Mouse (Mus musculus) lung, embryonic 14.5 days (tissue): Measurements from ENCODE around the gene Cyp26a1. TPM values are rescaled to one million over a fixed set of nuclear protein-coding genes. Genes with fewer than 3 reads are reported as not detected.
A peak's percentile ranks its signal among the peaks of the same experiment; 100 is the strongest.

ENCODE experiments used
- ATAC-seq: fragments of 200-750 bp; cut with Nextera tagmentation; 2 replicates; pipeline ENCODE4 v1.8.0; 2017; ENCODE audit warnings: mild to moderate bottlenecking, moderate TSS enrichment, moderate library complexity; ENCODE audit not compliant: insufficient read depth
- DNase-seq: peaks from one replicate; pipeline ENCODE4 v3.0.0-alpha.2; 2015
- H3K27ac ChIP-seq: fragments of 300-500 bp; sonication (generic); 2 replicates; pipeline ENCODE4 v1.5.1; 2014; ENCODE audit warnings: low read depth, mild to moderate bottlenecking, moderate library complexity
- H3K27me3 ChIP-seq: fragments of 300-500 bp; sonication (generic); 2 replicates; pipeline ENCODE4 v1.6.1; 2014; ENCODE audit warnings: low read length, control low read depth; ENCODE audit not compliant: insufficient read depth
- H3K36me3 ChIP-seq: fragments of 300-500 bp; sonication (generic); 2 replicates; pipeline ENCODE4 v1.6.1; 2014; ENCODE audit warnings: control low read depth; ENCODE audit not compliant: insufficient read depth
- H3K4me1 ChIP-seq: fragments of 300-500 bp; sonication (generic); 2 replicates; pipeline ENCODE4 v1.6.1; 2014; ENCODE audit warnings: antibody characterized with exemption, control low read depth; ENCODE audit not compliant: insufficient read depth
- H3K4me2 ChIP-seq: fragments of 300-500 bp; sonication (generic); 2 replicates; pipeline ENCODE4 v1.6.1; 2014; ENCODE audit warnings: mild to moderate bottlenecking
- H3K4me3 ChIP-seq: fragments of 300-500 bp; sonication (generic); 2 replicates; pipeline ENCODE4 v1.5.1; 2014; ENCODE audit warnings: low read depth, low read length
- H3K9ac ChIP-seq: fragments of 300-500 bp; sonication (generic); 2 replicates; pipeline ENCODE4 v1.6.1; 2014
- H3K9me3 ChIP-seq: fragments of 300-500 bp; sonication (generic); 2 replicates; pipeline ENCODE4 v1.6.1; 2016; ENCODE audit warnings: low read depth, low read length, control low read depth
- CTCF ChIP-seq: IDR thresholded peaks from 2 replicates; pipeline ENCODE4 v1.5.1; 2016; ENCODE audit warnings: antibody characterized with exemption, low read depth
- WGBS: fragments of 180-500 bp; shearing (Covaris S2); extraction: QIAGEN DNeasy Blood & Tissue Kit; methylation state at CpG from one replicate; pipeline ENCODE4 v1.1.7; 2014; 5-methylcytosine and 5-hydroxymethylcytosine counted together
- polyA plus RNA-seq: library from polyadenylated mRNA; unstranded; fragments of >200 nt; fragmentation: Nextera tagmentation; extraction: Ambion mirVana; gene quantifications from 2 replicates; pipeline ENCODE4 v1.2.1, GENCODE M21; 2014

Gene Cyp26a1
- polyA plus RNA-seq, 1 experiment from 2014 or later, result not detected

DNA sequence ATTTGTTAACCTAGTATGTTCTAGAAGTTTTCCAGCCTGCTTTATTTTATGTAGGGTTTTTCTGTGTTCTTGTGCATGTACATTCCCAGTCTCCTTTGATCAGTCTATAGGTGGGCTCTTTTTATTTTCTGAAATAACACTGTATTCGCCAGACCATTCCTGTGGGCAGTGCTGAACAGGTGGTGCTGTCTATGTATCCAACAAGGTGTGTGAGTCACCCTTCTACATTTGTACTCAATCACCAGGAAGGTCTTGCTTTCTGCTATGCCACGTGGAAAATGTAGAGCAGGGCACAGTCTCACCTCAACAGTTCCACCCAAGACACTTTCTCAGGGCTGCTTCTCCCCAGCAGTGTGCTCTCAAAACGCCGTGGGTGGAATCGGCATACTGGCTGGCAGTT, 28.9 kb upstream of the Cyp26a1 start:
- no peaks in the 10 kb centered on the region for H3K4me1 ChIP-seq
- no peak for TF ChIP-seq CTCF
- WGBS, result 86% methylated on average over 5 of the region's 5 CpGs
- no peak overlapping the region for H3K4me3 ChIP-seq
- no peak overlapping the region for H3K27ac ChIP-seq
- H3K9ac ChIP-seq, result no peak overlapping the region
- no peak for DNase-seq
- H3K36me3 ChIP-seq, result no peaks in the 10 kb centered on the region
- ATAC-seq, result no peak
- H3K4me2 ChIP-seq, result no peak overlapping the region
- no peaks in the 10 kb centered on the region for H3K27me3 ChIP-seq
- no peaks in the 10 kb centered on the region for H3K9me3 ChIP-seq

DNA sequence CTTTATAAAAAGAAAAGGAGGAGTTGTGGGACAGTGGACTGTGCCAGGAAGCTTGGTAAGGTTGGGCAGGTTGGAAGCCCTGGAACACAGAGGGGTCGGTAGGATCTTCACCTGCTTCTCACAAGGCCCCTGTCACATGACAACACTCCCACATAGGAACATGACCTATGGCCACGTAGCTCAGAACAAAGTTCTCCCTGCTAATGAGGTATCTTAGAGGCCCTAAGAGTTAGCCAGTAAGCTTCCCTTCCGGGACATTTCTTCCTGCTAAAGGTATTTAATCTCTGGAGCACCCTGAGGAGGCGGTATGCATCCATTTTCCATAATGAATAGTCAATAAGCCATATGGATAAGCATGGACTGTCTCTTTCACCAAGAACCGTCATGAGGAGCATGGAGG, 28.1 kb upstream of the Cyp26a1 start:
- H3K27ac ChIP-seq, result no peak overlapping the region
- H3K4me2 ChIP-seq, result no peak overlapping the region
- ATAC-seq (no peak), DNase-seq (no peak)
- H3K9me3 ChIP-seq, result no peaks in the 10 kb centered on the region
- WGBS, result 90% methylated on average over 5 of the region's 5 CpGs
- H3K9ac ChIP-seq, result no peak overlapping the region
- no peak overlapping the region for H3K4me3 ChIP-seq
- TF ChIP-seq CTCF, result no peak
- H3K4me1 ChIP-seq, result no peaks in the 10 kb centered on the region
- no peaks in the 10 kb centered on the region for H3K27me3 ChIP-seq
- no peaks in the 10 kb centered on the region for H3K36me3 ChIP-seq

DNA sequence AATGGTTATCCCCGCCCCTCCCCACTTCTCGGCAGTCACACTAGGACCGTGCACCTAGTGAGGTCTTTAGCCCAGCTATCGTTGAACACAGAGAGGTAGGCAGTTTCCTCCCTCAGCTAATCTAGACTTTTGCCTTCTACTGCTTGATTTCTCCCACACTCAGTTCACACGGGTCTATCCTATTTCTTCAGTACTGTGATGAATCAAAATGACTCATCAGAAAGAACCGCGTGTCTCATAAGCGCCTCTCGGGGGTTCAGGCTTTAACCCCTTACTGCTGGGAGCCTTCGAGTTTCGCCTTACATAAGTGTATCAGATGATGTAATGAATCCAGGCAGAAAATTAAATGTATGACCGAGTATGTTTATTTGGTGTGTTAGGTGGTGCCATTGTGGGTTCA, 24.2 kb upstream of the Cyp26a1 start:
- no peak for DNase-seq
- 44% methylated on average over 12 of the region's 12 CpGs for WGBS
- no peak for TF ChIP-seq CTCF

DNA sequence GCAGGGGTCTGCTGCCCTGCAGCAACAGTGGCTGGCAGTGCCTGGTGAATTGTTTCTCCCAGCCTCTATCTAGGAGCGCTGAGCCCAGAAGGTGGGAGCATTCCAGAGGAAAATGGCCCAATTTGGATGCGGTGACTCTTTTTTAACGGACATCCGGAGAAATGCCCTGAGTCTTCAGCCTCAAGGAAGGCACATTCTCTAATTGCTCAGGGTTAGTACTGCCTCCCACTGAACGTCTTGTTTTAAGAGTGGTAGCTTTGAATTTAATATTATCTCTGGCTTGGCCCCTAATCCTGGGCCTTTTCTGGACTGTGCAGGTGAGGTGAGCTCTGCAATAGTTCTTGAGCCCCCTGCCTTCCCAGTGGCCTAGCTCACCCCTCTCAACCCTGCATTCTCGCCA, 12.3 kb upstream of the Cyp26a1 start, which contains the start of gene Cyp26c1:
Gene Cyp26c1, plus strand, starts transcription at position 301 of the 400 bp plus-strand sequence.
- DNase-seq, result no peak
- Histone ChIP-seq H3K27me3 (peaks cover 85% of the 10 kb centered on the region), H3K4me2 (no peak within 1 kb of the TSS), H3K27ac (no peak within 1 kb of the TSS), H3K4me1 (no peaks in the 10 kb centered on the region), H3K9me3 (no peaks in the 10 kb centered on the region), H3K36me3 (no peaks in the 10 kb centered on the region), H3K4me3 (no peak within 1 kb of the TSS; the same call in 1 of the 2 replicates), H3K9ac (no peak within 1 kb of the TSS)
- TF ChIP-seq CTCF, result no peak
- WGBS, result 12% methylated on average over 6 of the region's 6 CpGs
- no peak for ATAC-seq

More for the DNA sequence above, 24.2 kb upstream of the Cyp26a1 start:
- Histone ChIP-seq H3K27ac (no peak overlapping the region), H3K4me2 (no peak overlapping the region), H3K36me3 (no peaks in the 10 kb centered on the region), H3K4me3 (no peak overlapping the region), H3K4me1 (no peaks in the 10 kb centered on the region), H3K9me3 (no peaks in the 10 kb centered on the region), H3K9ac (no peak overlapping the region), H3K27me3 (no peaks in the 10 kb centered on the region)
- ATAC-seq, result no peak

DNA sequence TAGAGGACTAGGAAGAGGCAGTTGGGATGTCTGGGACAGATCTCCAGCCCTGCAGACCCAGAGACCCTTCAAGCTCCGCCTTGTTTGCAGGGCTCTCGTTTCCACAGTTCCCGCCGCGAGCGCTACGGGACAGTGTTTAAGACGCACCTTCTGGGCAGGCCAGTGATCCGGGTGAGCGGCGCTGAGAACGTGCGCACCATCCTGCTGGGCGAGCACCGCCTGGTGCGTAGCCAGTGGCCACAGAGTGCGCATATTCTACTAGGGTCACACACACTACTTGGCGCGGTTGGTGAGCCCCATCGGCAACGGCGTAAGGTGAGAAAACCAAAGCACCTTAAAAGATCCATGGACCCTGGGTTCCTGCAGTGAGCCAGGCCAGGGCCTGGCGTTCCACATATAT, 11.3 kb upstream of the Cyp26a1 start:
- ATAC-seq, result no peak
- H3K4me2 ChIP-seq, result no peak overlapping the region
- no peak for TF ChIP-seq CTCF
- 3% methylated on average over 23 of the region's 23 CpGs for WGBS
- no peak for DNase-seq
- no peaks in the 10 kb centered on the region; the same call in 1 of the 2 replicates for H3K4me1 ChIP-seq
- peaks cover 91% of the 10 kb centered on the region for H3K27me3 ChIP-seq
- H3K4me3 ChIP-seq, result no peak overlapping the region; the same call in 1 of the 2 replicates
- H3K9me3 ChIP-seq, result no peaks in the 10 kb centered on the region
- H3K36me3 ChIP-seq, result no peaks in the 10 kb centered on the region
- H3K9ac ChIP-seq, result no peak overlapping the region
- H3K27ac ChIP-seq, result no peak overlapping the region

DNA sequence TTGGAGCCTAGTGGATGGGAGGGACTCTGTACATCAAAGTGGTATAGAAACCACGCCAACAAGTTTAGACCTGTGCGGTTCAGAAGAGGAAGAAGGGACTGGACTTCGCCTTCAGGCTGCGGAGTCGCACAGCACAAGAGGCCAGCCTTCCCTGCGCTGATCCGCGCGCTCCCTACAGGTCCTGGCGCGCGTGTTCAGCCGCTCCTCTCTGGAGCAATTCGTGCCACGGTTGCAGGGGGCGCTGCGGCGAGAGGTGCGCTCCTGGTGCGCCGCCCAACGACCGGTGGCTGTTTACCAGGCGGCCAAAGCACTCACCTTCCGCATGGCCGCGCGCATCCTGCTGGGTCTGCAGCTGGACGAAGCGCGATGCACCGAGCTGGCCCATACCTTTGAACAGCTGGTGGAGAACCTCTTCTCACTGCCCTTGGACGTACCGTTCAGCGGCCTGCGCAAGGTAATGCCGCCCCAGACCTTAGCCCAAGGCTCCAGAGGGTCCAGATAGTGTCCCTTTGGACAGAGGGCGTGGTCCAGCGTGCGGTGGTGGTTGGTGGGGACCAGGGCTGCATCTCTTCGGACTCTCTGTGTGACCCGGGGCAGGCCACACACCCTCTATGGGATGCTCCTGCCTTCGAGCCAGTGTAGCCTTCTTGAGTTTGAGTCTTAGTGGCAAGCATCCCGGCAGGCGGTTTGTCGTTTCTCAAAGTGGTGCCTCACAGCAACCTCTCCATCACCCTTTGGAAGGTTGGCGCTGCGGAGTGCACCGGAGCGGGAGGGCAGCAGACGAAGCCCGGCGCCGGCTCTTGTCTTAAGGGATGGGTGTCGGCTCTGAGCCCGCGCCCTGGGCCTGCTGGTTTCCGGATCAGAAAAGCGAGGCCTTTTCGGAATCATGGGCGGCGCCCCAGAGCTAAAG, 10.4 kb upstream of the Cyp26a1 start:
- no peak for ATAC-seq
- TF ChIP-seq CTCF, result peak; percentile 62
- DNase-seq, result peak; percentile 36
- no peak overlapping the region for H3K9ac ChIP-seq
- peaks cover 96% of the 10 kb centered on the region for H3K27me3 ChIP-seq
- H3K36me3 ChIP-seq, result no peaks in the 10 kb centered on the region
- no peaks in the 10 kb centered on the region for H3K9me3 ChIP-seq
- no peak overlapping the region for H3K4me3 ChIP-seq
- H3K27ac ChIP-seq, result no peak overlapping the region
- no peak overlapping the region for H3K4me2 ChIP-seq
- H3K4me1 ChIP-seq, result no peaks in the 10 kb centered on the region; the same call in 1 of the 2 replicates
- WGBS, result 2% methylated on average over 62 of the region's 62 CpGs

DNA sequence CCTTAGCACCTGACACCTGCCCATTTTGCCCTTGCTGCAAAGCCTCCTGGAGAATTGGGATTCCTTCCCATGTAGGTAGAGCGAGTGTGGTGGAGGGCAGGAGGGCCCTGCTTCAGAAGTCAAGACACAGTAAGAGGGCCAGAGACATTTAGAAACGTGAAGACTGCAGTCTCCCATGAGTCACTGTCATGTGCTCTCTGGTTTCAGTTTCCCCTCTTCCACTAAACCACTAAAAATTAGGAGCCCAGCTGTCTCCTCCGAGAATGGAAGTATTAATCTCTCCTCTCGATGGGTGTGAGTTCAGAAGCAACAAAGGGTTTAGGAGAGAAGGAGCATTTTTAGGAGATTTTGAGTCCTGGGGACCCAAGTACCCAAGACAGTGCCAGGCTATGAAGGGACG, 8.1 kb upstream of the Cyp26a1 start:
- H3K27me3 ChIP-seq, result peaks cover 100% of the 10 kb centered on the region
- no peaks in the 10 kb centered on the region for H3K9me3 ChIP-seq
- no peak overlapping the region for H3K4me2 ChIP-seq
- ATAC-seq, result no peak
- WGBS, result 38% methylated on average over 5 of the region's 5 CpGs
- H3K4me3 ChIP-seq, result no peak overlapping the region
- DNase-seq, result no peak
- H3K9ac ChIP-seq, result no peak overlapping the region
- H3K4me1 ChIP-seq, result no peaks in the 10 kb centered on the region; the same call in 1 of the 2 replicates
- TF ChIP-seq CTCF, result no peak
- H3K27ac ChIP-seq, result no peak overlapping the region
- H3K36me3 ChIP-seq, result no peaks in the 10 kb centered on the region
